Mouse (Mus musculus) cerebellum, adult 18-20 months (tissue): Measurements from ENCODE around the gene Satb1.
A peak's percentile ranks its signal among the peaks of the same experiment; 100 is the strongest.

ENCODE experiments used
- DNase-seq, 2 experiments: peaks; one replicate each; pipeline ENCODE4 v3.0.0; 2021

Gene Satb1

GRCm38 (mm10) chr17:51813784-51814120 lies 19.3 kb downstream of the Satb1 start:
- no peak for DNase-seq

DNA sequence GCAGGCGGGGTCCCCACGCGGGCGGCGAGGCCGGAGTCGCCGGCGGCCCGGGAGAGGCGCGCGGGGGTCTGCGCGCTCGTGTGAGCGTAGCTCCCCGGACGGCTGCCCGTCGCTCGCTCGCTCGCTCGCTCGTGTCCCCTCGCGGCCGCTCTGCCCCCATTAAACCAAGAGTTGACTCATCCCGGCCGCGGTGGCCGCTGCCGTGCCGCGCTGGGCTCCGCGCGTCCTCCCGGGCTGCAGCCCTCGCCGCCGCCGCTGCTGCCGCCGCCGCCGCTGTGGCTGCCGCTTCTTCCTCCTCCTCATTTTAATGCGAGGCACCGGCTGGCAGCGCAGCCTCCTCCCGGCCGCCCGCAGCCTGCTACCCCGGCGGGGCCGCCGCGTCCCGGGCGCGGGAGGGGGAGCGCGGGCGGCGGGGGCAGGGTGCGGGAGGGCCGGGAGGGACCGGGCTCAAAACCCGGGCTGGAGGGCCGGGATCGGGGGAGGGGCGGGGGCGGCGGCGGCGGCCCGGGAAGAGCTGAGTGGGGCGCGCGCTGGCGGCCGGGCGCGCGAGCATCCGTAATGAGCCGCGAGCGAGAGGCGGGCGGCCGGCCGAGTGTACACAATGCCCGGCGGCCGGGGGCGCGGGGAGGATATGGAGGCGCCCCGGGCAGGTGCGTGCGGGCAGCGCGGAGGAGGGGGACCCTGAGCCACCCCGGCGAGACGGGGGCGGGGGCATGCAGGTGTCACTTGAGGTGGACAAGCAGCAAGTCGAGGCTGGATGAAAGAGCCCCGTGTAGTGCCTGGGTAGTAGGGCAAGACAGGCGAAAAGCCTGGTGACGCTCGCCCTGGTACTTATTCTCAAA lies 19.9 kb downstream of the Satb1 start:
- peak; percentile 68 to 81 for DNase-seq

DNA sequence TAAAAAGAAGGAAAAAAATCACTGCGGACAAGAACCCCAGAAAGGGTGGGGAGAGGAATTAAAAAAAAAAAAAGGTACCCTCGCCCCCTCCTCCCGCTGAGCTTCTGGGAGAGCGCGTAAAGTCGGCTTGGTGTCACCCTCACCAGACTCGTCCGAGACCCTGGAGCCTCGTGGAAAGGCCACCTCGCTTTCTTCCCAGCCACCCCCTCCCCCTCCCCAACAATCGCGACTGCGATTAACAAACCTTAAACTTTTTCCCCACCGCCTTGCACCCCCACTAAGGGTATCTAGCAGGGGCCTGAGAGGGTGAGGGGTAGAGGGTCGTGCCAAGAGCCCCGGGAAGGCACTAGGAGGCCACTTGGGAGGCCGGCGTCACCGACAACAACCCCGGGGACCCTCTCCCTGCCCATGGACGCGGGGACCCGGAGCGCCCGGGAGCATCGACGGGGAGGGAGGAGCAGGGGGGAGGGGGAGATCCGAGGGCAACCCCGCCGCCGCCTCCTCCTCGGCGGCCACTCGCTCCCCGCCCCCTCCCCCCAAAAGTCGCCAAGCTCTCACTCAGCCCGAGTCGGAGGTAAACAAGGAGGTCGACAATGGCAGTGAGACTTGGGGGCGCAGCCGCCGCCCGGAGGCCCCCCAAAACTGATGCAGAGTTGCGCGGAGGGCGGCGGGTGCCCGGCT lies 20.7 kb downstream of the Satb1 start:
- peak; percentile 31 to 51 for DNase-seq

DNA sequence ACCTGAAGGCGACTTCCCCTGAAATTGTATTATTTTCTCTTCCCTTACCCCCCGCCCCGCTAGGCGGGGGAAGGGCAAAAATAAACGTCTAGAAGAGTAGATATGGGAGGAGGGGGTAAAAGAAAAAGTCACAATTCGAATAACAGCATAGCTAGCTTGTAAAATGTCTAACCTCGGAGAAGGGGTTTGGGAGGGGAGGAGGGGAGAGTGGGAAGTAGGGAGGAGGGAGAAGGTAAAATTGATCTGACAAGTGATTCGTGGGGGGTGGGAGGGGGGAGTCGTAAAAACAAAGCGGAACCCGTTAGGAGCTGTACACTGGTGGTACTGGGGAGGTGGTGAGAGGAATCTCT lies 21.2 kb downstream of the Satb1 start:
- peak in 1 of 2 experiments; percentile 21 for DNase-seq

- peak; percentile 72 to 81 for DNase-seq
These were observed 21.8 kb downstream of the Satb1 start for GRCm38 (mm10) chr17:51811086-51811868.

- no peak for DNase-seq
These were observed 25.7 kb downstream of the Satb1 start for GRCm38 (mm10) chr17:51807429-51807828.

DNA sequence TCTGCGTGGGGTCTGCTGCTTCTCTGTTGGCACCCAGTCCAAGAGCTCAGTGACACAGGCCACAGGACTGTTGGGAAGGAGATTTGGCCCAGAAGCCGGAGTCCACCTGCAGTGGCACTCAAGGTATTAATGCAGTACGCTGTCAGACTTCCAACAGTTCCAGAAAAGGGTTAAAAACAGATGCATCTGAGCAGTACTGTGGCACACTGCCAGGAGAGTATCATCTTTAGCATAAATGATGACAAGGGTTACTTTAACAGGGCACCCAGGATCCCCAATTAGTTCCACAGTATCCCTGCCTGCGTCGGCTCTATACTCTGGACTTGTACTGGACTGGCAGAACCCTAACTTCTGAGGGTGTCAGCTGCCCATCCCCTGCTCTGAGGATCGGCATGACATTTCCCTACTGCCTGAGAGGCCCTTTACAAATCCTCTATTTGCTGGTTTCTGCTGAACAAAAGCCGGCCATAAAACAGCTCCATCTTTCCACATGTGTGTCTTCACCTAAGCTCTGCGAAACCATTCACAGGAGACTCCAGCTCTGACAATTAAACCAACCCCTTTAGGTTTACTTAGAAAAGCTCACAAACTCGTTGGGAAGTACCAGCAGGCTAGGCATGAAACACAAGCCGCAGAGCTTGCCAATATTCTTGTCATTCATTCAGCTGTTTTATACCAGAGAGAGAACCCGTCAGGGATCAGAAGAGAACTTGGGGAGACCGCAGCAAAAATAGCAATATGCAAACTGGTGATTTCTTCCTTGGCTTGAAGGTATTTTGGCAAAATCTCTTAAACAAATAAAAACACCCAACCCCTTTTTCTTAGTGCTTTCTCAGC lies 26.7 kb downstream of the Satb1 start:
- peak; percentile 14 to 26 for DNase-seq

DNA sequence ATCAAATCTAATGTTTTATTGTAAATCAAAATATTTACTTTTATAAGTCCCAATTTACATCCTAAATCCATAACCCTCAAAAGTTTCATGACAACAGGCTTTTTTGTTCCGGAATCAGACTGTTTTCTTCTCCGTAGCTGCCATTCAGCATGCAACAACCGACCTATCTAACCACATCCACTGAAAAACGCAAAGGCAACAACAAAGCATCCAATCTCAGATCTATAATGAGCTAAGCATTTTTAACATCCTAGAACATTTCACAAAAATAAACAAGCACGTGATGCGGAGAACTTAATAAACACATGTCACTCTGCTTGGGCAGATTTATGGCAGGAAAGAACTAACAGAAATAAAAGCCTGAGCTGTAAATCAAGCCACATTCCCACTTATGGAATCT lies 32.9 kb downstream of the Satb1 start:
- DNase-seq, result no peak

- DNase-seq, result no peak
These were observed 36.6 kb downstream of the Satb1 start for GRCm38 (mm10) chr17:51796459-51796858.

GRCm38 (mm10) chr17:51791226-51791625 lies 41.9 kb downstream of the Satb1 start:
- DNase-seq, result no peak

- no peak for DNase-seq
These were observed 42.6 kb downstream of the Satb1 start for GRCm38 (mm10) chr17:51790387-51791060.

- DNase-seq, result no peak
These were observed 43.3 kb downstream of the Satb1 start for GRCm38 (mm10) chr17:51789777-51790176.

DNA sequence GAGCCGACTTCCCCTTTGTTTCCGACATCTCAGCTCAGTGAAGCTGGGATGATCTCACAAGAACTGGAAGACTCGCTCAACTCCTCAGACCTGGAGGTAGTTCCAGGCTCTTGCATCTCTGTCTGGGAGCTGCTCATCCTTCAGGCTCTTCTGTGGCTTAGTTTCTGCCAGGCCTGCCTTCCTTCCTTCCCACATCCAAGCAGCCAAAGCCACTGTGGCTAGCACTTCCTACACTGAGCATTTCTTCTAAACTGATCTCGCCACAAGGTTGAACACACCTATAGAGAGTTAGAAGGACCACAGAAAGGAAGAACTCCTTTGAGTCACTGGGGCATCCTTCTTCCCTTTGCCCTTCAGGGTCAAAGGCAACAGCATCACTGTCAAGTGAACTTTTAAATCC lies 44.0 kb downstream of the Satb1 start:
- no peak for DNase-seq

DNA sequence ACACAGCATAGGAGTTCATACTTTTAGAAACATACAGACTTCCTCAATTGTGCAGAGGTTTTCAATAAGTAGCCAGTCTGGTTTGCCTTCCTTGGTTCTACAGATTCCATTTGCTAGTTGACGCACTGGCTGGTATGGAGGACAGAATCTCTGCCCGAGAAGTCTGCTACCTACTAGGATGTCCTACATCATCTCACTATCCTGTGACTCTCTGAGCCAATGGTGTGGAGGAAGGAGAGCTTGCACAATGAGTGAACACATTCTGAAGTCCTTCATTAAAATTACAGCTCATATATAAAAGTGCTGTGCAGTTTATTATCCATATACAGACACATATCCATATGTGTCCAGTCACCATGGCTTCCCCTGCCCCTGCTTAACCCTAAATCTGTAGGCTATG lies 45.1 kb downstream of the Satb1 start:
- DNase-seq, result no peak

DNA sequence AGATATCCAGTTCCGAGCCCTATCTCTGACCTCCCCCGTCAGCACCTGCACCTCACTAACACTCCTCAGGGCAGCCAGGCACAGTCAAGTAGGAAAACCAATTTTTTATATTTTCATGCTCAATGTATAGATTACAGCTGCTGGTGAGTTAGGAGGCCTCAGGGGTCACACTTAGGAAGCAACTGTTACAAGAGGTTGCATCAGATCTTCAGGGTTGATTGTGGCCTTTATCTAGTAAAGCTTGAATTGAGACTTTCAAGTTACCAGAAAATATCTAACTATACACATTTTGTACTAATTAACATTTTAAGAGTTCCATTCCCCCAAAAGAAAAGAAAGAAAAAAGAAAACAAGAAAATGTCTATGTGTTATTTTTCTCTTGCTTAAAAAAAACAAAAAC lies 47.0 kb downstream of the Satb1 start:
- DNase-seq, result no peak

GRCm38 (mm10) chr17:51784935-51785334 lies 48.2 kb downstream of the Satb1 start:
- no peak for DNase-seq

GRCm38 (mm10) chr17:51783591-51784279 lies 49.4 kb downstream of the Satb1 start:
- no peak for DNase-seq

DNA sequence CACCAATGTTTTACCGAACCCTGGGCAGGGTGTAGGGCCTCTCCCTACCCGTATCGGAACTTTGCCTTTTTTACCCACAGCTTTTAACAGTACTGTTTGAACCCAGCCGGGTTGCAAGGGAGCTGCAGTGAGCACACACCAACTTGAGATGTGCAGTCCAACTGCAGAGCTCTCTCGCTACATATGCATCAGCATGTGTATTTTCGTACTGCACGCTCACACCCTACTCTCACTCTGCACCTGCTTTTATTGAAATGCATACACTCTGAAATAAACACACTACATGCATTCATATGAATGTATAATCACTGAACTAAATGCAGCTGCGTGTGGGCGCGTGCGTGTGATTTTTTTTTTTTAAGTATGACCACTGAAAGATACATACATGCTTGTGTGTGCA lies 53.1 kb downstream of the Satb1 start:
- no peak for DNase-seq

DNA sequence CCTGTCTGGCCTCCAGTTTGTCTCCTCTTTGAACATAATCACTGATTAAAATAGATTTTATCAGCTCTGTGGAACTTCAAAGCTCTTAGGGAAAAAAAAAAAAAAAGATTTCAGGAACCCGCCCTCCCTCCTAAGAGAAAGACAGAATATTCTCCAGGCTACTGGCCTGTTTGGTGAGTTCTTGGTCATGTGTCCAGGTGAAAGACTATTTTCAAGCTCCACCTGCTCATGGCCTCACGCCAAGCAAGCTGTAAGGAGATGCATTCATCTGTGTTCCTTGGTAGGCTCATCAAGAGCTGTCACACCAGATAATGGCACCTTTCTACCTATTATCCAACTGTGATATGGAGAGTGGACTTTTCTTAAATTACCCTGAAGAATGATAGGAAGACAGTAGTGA lies 54.1 kb downstream of the Satb1 start:
- peak in 1 of 2 experiments; percentile 29 for DNase-seq

DNA sequence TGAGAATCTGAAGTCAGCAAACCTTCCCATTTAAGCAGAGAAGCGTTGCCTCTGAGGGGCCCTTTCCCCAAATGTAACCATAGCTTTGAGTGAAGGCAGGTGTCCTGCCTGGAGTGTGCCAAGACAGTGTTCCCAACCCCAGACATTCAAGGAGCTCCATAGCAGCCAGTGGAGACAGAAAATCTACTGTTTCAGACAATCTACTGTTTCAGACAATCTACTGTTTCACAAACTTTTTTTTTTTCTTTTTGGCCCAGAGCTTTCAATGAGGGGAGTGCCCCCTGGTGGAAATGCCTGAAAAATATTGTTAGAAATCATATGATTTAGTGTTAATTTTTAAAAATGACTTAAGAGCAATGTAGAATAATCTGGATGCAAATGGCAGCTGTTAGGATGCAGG lies 55.3 kb downstream of the Satb1 start:
- DNase-seq, result no peak

- DNase-seq, result no peak
These were observed 57.8 kb downstream of the Satb1 start for GRCm38 (mm10) chr17:51775070-51775881.
